Comparison of ENCODE assay signal across 21 mouse cellular contexts in the genomic region with DNA sequence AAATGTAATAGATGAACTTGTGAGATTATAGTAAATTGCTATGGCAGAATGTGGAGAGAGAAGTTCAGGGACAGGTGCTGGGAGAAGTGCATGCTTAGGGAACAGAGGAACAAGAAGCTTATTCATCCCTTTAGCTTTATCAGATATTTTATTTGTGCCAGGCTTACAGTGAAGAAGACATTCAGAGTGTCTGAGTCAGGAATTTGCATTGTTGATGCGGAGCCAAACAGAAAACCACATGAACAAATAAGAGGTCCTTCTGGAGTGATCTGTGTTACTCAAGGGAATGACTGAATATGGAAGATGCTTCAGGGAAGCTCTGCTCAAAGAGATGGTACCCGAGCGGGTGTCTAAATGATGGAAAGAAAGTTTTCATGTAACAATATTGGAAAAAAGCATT. TPM values are rescaled to one million over a fixed set of nuclear protein-coding genes. Genes with fewer than 3 reads are reported as not detected.
DNase-seq lines count a peak whose midpoint lies in the region; ATAC-seq lines count a peak whose summit lies in the region.
"Had no signal": no experiment of that assay in that cellular context is flagged by ENCODE, and none has a peak within 500 bp of the region (broad histone marks: within the 10 kb centered on the region; RNA-seq: fewer than 3 reads in every experiment).

No protein-coding gene starts in this region.

- ATAC-seq in erythroblast, adult 5-6 weeks (replicated peaks; ENCODE audit: low FRiP score, poor library complexity, severe bottlenecking): no peak
- ATAC-seq: activated CD4-positive, CD25-positive, alpha-beta regulatory T cell, adult 4 months; forebrain, embryonic 15.5 days; hindbrain, postnatal 0 days; inflammation-experienced regulatory T-cells, adult 6 months; intestine, embryonic 16.5 days had no signal

- DNase-seq in adrenal gland, adult 2 months: peak; percentile 10
- no peak for DNase-seq in adrenal gland, postnatal 10 days
- DNase-seq in 3134 (ENCODE audit: extremely low read depth, insufficient read length, low spot score): peak; percentile 41
- DNase-seq in Muller cell, postnatal 12 days (ENCODE audit: inconsistent ontology term): peak; percentile 90
- DNase-seq in T-cell, adult 2 months (ENCODE audit: low spot score): no peak
- DNase-seq: adrenal gland, postnatal 14 days; cerebellum, adult 11 months; cerebellum, adult 2 months; cerebellum, adult 9-11 months; cerebellum, postnatal 25 days; gastrocnemius, postnatal 14 days; heart, adult 18-20 months; heart, postnatal 14 days; heart, postnatal 4 days; kidney, adult 18-20 months had no signal

RNA-seq across cellular contexts. Expression of a gene that starts 57.1 kb away (rescaled TPM):
- total RNA-seq in adrenal gland, adult 2 months (2021): 10 to 100 TPM; 43.0 to 52.0 TPM
- polyA plus RNA-seq in adrenal gland, adult 2 months (2012; rRNA removed): 14.3 and 19.8 TPM in 2 replicates
- 10 to 100 TPM; 44.6 to 66.8 TPM for total RNA-seq in adrenal gland, postnatal 10 days (2021)
- 138 and 146 TPM in 2 replicates for total RNA-seq in erythroblast, adult 5-6 weeks (2015; ENCODE audit: low replicate concordance)
- 214 and 245 TPM in 2 replicates for total RNA-seq in erythroblast, adult 5-6 weeks (2017; ENCODE audit: low replicate concordance)

Comparison
In these comparisons a context has a peak if more than half of its experiments do, and no peak if none do; other contexts are left out.
1. DNase-seq: peak in adrenal gland, adult 2 months (single experiment), 3134 (single experiment) and Muller cell, postnatal 12 days (single experiment); none in adrenal gland, postnatal 10 days (single experiment) and T-cell, adult 2 months (single experiment).